Mouse (Mus musculus): ENCODE results near the gene Smdt1. TPM values are rescaled to one million over a fixed set of nuclear protein-coding genes. Genes with fewer than 3 reads are reported as not detected.

Smdt1 gene
- polyA plus RNA-seq (2014; fragmentation: Nextera tagmentation; extraction: Ambion mirVana), result 220 and 233 TPM in 2 replicates

DNA sequence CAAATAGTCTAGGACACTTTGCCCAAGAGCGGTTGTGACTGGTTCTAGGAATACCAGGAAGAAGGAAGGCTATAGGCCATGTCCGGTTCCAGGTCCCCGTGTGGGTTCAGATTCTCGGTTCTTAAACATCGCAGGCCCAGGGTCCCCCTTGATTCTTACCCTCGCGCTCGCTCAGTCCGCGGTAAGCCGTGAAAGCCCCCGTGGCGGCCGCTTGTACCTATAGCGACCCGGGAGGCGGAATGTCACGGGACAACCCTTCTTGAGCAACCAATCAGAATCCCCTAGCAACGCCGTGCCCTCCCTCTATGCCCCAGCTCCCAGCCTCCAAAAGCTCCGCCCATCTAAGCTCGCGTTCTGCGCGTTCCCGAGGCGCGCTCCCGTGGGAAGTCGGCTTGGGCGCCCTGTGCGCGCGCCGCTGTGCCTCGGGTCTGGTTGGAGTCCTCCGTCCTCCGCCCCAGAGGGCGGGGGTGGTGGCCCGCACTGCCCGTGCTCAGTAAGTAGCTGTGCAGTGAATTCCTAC lies at the start of gene Smdt1, which contains the start of the genes Naga and Pheta2:
Smdt1 (plus strand) TSS at position 367 of the 520 bp plus-strand sequence.
Naga (minus strand) TSS at position 333 of the 520 bp plus-strand sequence.
Pheta2 (plus strand) TSS at position 350 of the 520 bp plus-strand sequence.
- H3K4me3 ChIP-seq (ENCODE audit: low read depth, low read length), result peak within 1 kb of the TSS; percentile 48
- peaks cover 15% of the 10 kb centered on the region for H3K4me1 ChIP-seq (ENCODE audit: control insufficient read depth, insufficient read depth, low read length)
- DNase-seq (ENCODE audit: low spot score) (peak; percentile 97), ATAC-seq (ENCODE audit: insufficient number of reproducible peaks, low FRiP score, low TSS enrichment, low read depth) (peak; percentile 84)
- no peaks in the 10 kb centered on the region; the same call in 1 of the 2 replicates for H3K36me3 ChIP-seq (ENCODE audit: control insufficient read depth, insufficient read depth, low read length)
- H3K9ac ChIP-seq (ENCODE audit: low read length), result peak within 1 kb of the TSS; percentile 67
- under 1% methylated on average over 41 of the region's 41 CpGs for WGBS
- H3K9me3 ChIP-seq (ENCODE audit: control insufficient read depth, low read length), result no peaks in the 10 kb centered on the region
- H3K4me2 ChIP-seq (ENCODE audit: low read depth, severe bottlenecking), result peak within 1 kb of the TSS; percentile 75
- H3K27ac ChIP-seq (replicated peaks; ENCODE audit: low read depth, low read length), result no peak within 1 kb of the TSS
- no peaks in the 10 kb centered on the region for H3K27me3 ChIP-seq (ENCODE audit: control insufficient read depth, insufficient read depth, low read length)

DNA sequence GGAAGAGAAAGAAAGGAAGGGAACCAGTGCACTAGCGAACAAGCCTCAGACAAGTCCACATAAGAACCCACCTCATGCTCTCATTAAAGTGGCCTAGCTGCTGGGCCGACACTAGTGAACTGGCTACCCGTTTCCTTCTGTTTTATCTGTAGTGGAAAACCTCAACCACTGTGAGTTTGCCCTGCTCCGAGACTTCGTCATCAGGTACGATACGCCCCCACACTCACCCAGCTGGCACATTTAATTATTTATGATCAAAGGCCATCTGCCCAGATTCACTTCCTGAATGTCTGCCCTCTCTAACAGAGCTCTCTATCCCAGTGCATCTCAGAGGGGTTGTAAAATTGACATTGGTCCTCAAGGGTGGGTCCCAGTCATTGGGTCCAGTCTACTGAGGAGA lies 48.5 kb upstream of the Smdt1 start:
- Histone ChIP-seq H3K27me3 (ENCODE audit: control insufficient read depth, insufficient read depth, low read length) (no peaks in the 10 kb centered on the region), H3K27ac (replicated peaks; ENCODE audit: low read depth, low read length) (no peak overlapping the region), H3K36me3 (ENCODE audit: control insufficient read depth, insufficient read depth, low read length) (peaks cover 2% of the 10 kb centered on the region; the same call in 1 of the 2 replicates), H3K4me3 (ENCODE audit: low read depth, low read length) (no peak overlapping the region), H3K9me3 (ENCODE audit: control insufficient read depth, low read length) (no peaks in the 10 kb centered on the region), H3K9ac (ENCODE audit: low read length) (no peak overlapping the region), H3K4me2 (ENCODE audit: low read depth, severe bottlenecking) (no peak overlapping the region), H3K4me1 (ENCODE audit: control insufficient read depth, insufficient read depth, low read length) (peaks cover 4% of the 10 kb centered on the region; the same call in 1 of the 2 replicates)
- 90% methylated on average over 7 of the region's 7 CpGs for WGBS
- no peak for ATAC-seq (ENCODE audit: insufficient number of reproducible peaks, low FRiP score, low TSS enrichment, low read depth)
- DNase-seq (ENCODE audit: low spot score), result no peak

DNA sequence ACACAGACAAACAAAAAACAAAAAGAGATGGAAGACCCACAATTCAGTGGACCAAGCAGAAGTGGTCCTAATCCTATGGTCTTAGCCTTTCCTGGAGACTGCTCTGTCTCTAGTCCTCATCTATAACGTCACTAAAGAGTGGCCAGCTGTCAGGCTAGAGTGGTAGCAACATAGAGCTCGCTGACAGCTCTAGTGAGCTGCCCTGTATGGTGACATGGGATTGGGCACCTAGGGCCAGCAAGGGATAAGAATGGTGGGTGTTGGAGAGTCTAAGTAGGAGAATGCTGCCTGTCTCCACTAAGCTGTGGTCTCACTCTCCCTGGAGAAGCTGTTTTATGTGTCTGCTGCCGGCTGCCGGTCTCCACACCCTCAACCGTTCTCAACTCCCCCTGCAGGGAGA lies 45.9 kb upstream of the Smdt1 start:
- H3K36me3 ChIP-seq (ENCODE audit: control insufficient read depth, insufficient read depth, low read length), result peaks cover 2% of the 10 kb centered on the region; the same call in 1 of the 2 replicates
- H3K9ac ChIP-seq (ENCODE audit: low read length), result no peak overlapping the region
- H3K9me3 ChIP-seq (ENCODE audit: control insufficient read depth, low read length), result no peaks in the 10 kb centered on the region
- 27% methylated on average over 5 of the region's 5 CpGs for WGBS
- no peaks in the 10 kb centered on the region for H3K27me3 ChIP-seq (ENCODE audit: control insufficient read depth, insufficient read depth, low read length)
- no peak for ATAC-seq (ENCODE audit: insufficient number of reproducible peaks, low FRiP score, low TSS enrichment, low read depth)
- H3K4me2 ChIP-seq (ENCODE audit: low read depth, severe bottlenecking), result 0 out of 2 replicates have a peak overlapping the region, but pooled peaks have one; percentile 11
- H3K4me1 ChIP-seq (ENCODE audit: control insufficient read depth, insufficient read depth, low read length), result peaks cover 4% of the 10 kb centered on the region; the same call in 1 of the 2 replicates
- no peak for DNase-seq (ENCODE audit: low spot score)
- no peak overlapping the region for H3K27ac ChIP-seq (replicated peaks; ENCODE audit: low read depth, low read length)
- no peak overlapping the region for H3K4me3 ChIP-seq (ENCODE audit: low read depth, low read length)

- 17% methylated on average over 7 of the region's 7 CpGs for WGBS
- ATAC-seq (ENCODE audit: insufficient number of reproducible peaks, low FRiP score, low TSS enrichment, low read depth) (peak; percentile 39; the same call in 1 of the 2 replicates), DNase-seq (ENCODE audit: low spot score) (peak; percentile 44)
- H3K4me2 ChIP-seq (ENCODE audit: low read depth, severe bottlenecking), result 0 out of 2 replicates have a peak overlapping the region, but pooled peaks have one; percentile 11
- H3K4me3 ChIP-seq (ENCODE audit: low read depth, low read length), result no peak overlapping the region
- no peak overlapping the region for H3K27ac ChIP-seq (replicated peaks; ENCODE audit: low read depth, low read length)
- H3K36me3 ChIP-seq (ENCODE audit: control insufficient read depth, insufficient read depth, low read length), result peaks cover 2% of the 10 kb centered on the region; the same call in 1 of the 2 replicates
- H3K27me3 ChIP-seq (ENCODE audit: control insufficient read depth, insufficient read depth, low read length), result no peaks in the 10 kb centered on the region
- H3K4me1 ChIP-seq (ENCODE audit: control insufficient read depth, insufficient read depth, low read length), result peaks cover 4% of the 10 kb centered on the region; the same call in 1 of the 2 replicates
- H3K9ac ChIP-seq (ENCODE audit: low read length), result no peak overlapping the region
- no peaks in the 10 kb centered on the region for H3K9me3 ChIP-seq (ENCODE audit: control insufficient read depth, low read length)
Measured at GRCm38 (mm10) chr15:82293271-82293711, 45.5 kb upstream of the Smdt1 start.

- H3K27ac ChIP-seq (replicated peaks; ENCODE audit: low read depth, low read length), result no peak overlapping the region
- no peak overlapping the region for H3K9ac ChIP-seq (ENCODE audit: low read length)
- H3K4me1 ChIP-seq (ENCODE audit: control insufficient read depth, insufficient read depth, low read length), result peaks cover 4% of the 10 kb centered on the region; the same call in 1 of the 2 replicates
- peaks cover 2% of the 10 kb centered on the region; the same call in 1 of the 2 replicates for H3K36me3 ChIP-seq (ENCODE audit: control insufficient read depth, insufficient read depth, low read length)
- no peaks in the 10 kb centered on the region for H3K27me3 ChIP-seq (ENCODE audit: control insufficient read depth, insufficient read depth, low read length)
- no peaks in the 10 kb centered on the region for H3K9me3 ChIP-seq (ENCODE audit: control insufficient read depth, low read length)
- 59% methylated on average over 8 of the region's 8 CpGs for WGBS
- peak; percentile 41 for DNase-seq (ENCODE audit: low spot score)
- ATAC-seq (ENCODE audit: insufficient number of reproducible peaks, low FRiP score, low TSS enrichment, low read depth), result no peak
- H3K4me3 ChIP-seq (ENCODE audit: low read depth, low read length), result no peak overlapping the region
- no peak overlapping the region for H3K4me2 ChIP-seq (ENCODE audit: low read depth, severe bottlenecking)
Measured at GRCm38 (mm10) chr15:82294059-82294458, 44.7 kb upstream of the Smdt1 start.

GRCm38 (mm10) chr15:82298764-82299561 lies 39.8 kb upstream of the Smdt1 start, which contains the start of gene Wbp2nl:
Gene Wbp2nl, plus strand, starts transcription at chr15:82298954.
- H3K36me3 ChIP-seq (ENCODE audit: control insufficient read depth, insufficient read depth, low read length), result no peaks in the 10 kb centered on the region
- ATAC-seq (ENCODE audit: insufficient number of reproducible peaks, low FRiP score, low TSS enrichment, low read depth) (no peak), DNase-seq (ENCODE audit: low spot score) (peak; percentile 21)
- no peak within 1 kb of the TSS for H3K9ac ChIP-seq (ENCODE audit: low read length)
- no peak within 1 kb of the TSS for H3K27ac ChIP-seq (replicated peaks; ENCODE audit: low read depth, low read length)
- H3K9me3 ChIP-seq (ENCODE audit: control insufficient read depth, low read length), result no peaks in the 10 kb centered on the region
- no peaks in the 10 kb centered on the region for H3K4me1 ChIP-seq (ENCODE audit: control insufficient read depth, insufficient read depth, low read length)
- H3K4me3 ChIP-seq (ENCODE audit: low read depth, low read length), result no peak within 1 kb of the TSS
- 49% methylated on average over 39 of the region's 39 CpGs for WGBS
- H3K27me3 ChIP-seq (ENCODE audit: control insufficient read depth, insufficient read depth, low read length), result no peaks in the 10 kb centered on the region
- H3K4me2 ChIP-seq (ENCODE audit: low read depth, severe bottlenecking), result no peak within 1 kb of the TSS

GRCm38 (mm10) chr15:82307107-82307506 lies 31.7 kb upstream of the Smdt1 start:
- H3K36me3 ChIP-seq (ENCODE audit: control insufficient read depth, insufficient read depth, low read length), result no peaks in the 10 kb centered on the region
- no peak for DNase-seq (ENCODE audit: low spot score)
- 84% methylated on average over 3 of the region's 3 CpGs for WGBS
- ATAC-seq (ENCODE audit: insufficient number of reproducible peaks, low FRiP score, low TSS enrichment, low read depth), result no peak
- no peaks in the 10 kb centered on the region for H3K4me1 ChIP-seq (ENCODE audit: control insufficient read depth, insufficient read depth, low read length)
- no peak overlapping the region for H3K4me3 ChIP-seq (ENCODE audit: low read depth, low read length)
- no peak overlapping the region for H3K9ac ChIP-seq (ENCODE audit: low read length)
- H3K9me3 ChIP-seq (ENCODE audit: control insufficient read depth, low read length), result no peaks in the 10 kb centered on the region
- H3K27ac ChIP-seq (replicated peaks; ENCODE audit: low read depth, low read length), result no peak overlapping the region
- H3K4me2 ChIP-seq (ENCODE audit: low read depth, severe bottlenecking), result no peak overlapping the region
- no peaks in the 10 kb centered on the region for H3K27me3 ChIP-seq (ENCODE audit: control insufficient read depth, insufficient read depth, low read length)

GRCm38 (mm10) chr15:82308416-82308815 lies 30.3 kb upstream of the Smdt1 start:
- H3K27me3 ChIP-seq (ENCODE audit: control insufficient read depth, insufficient read depth, low read length), result no peaks in the 10 kb centered on the region
- 72% methylated on average over 3 of the region's 3 CpGs for WGBS
- ATAC-seq (ENCODE audit: insufficient number of reproducible peaks, low FRiP score, low TSS enrichment, low read depth) (no peak), DNase-seq (ENCODE audit: low spot score) (no peak)
- no peaks in the 10 kb centered on the region for H3K9me3 ChIP-seq (ENCODE audit: control insufficient read depth, low read length)
- H3K9ac ChIP-seq (ENCODE audit: low read length), result no peak overlapping the region
- H3K27ac ChIP-seq (replicated peaks; ENCODE audit: low read depth, low read length), result no peak overlapping the region
- no peak overlapping the region for H3K4me2 ChIP-seq (ENCODE audit: low read depth, severe bottlenecking)
- H3K4me3 ChIP-seq (ENCODE audit: low read depth, low read length), result no peak overlapping the region
- H3K36me3 ChIP-seq (ENCODE audit: control insufficient read depth, insufficient read depth, low read length), result no peaks in the 10 kb centered on the region
- no peaks in the 10 kb centered on the region for H3K4me1 ChIP-seq (ENCODE audit: control insufficient read depth, insufficient read depth, low read length)

Measured in limb, embryonic 11.5 days (tissue).